In genomic region chr2:62460231-62460710, GRCm38 (mm10) we compare ENCODE assay signal across 11 mouse cellular contexts. TPM values are rescaled to one million over a fixed set of nuclear protein-coding genes. Genes with fewer than 3 reads are reported as not detected.
A peak's percentile ranks its signal among the peaks of the same experiment; 100 is the strongest.
DNase-seq lines count a peak whose midpoint lies in the region; ATAC-seq and TF ChIP-seq lines count a peak whose summit lies in the region.
"Had no signal": no experiment of that assay in that cellular context is flagged by ENCODE, and none has a peak within 500 bp of the region (broad histone marks: within the 10 kb centered on the region; RNA-seq: fewer than 3 reads in every experiment).

No protein-coding gene starts in this region.

- no peaks in the 10 kb centered on the region for H3K9me3 ChIP-seq in kidney, embryonic 15.5 days (replicated peaks)
- no peaks in the 10 kb centered on the region for H3K9me3 ChIP-seq in kidney, embryonic 16.5 days (ENCODE audit: low read length)
- H3K9me3 ChIP-seq in stomach, embryonic 16.5 days (replicated peaks; ENCODE audit: control insufficient read depth, low read length) = no peaks in the 10 kb centered on the region
- no peaks in the 10 kb centered on the region for H3K9me3 ChIP-seq in stomach, postnatal 0 days (ENCODE audit: control insufficient read depth, low read length)
- no peaks in the 10 kb centered on the region for H3K9me3 ChIP-seq in intestine, embryonic 16.5 days (ENCODE audit: control insufficient read depth, low read length)
- H3K9me3 ChIP-seq: midbrain, embryonic 13.5 days had no signal

- H3K27me3 ChIP-seq in kidney, embryonic 15.5 days = 0 out of 2 replicates have a peak, but pooled peaks cover 5% of the 10 kb centered on the region
- H3K27me3 ChIP-seq in kidney, embryonic 16.5 days (ENCODE audit: insufficient read depth, low read length) = no peaks in the 10 kb centered on the region
- no peaks in the 10 kb centered on the region; the same call in 1 of the 2 replicates for H3K27me3 ChIP-seq in stomach, embryonic 16.5 days (ENCODE audit: control insufficient read depth, insufficient read depth, low read length)
- H3K27me3 ChIP-seq in stomach, postnatal 0 days (ENCODE audit: control insufficient read depth, insufficient read depth, low read length) = no peaks in the 10 kb centered on the region
- 0 out of 2 replicates have a peak, but pooled peaks cover 3% of the 10 kb centered on the region for H3K27me3 ChIP-seq in intestine, embryonic 16.5 days (replicated peaks; ENCODE audit: control insufficient read depth, insufficient read depth, low read length)
- H3K27me3 ChIP-seq: midbrain, embryonic 13.5 days had no signal

- DNase-seq in stomach, postnatal 0 days (ENCODE audit: low spot score) = no peak
- peak; percentile 47 for DNase-seq in telencephalon, adult 2 months (ENCODE audit: low read depth, low spot score)
- no peak for DNase-seq in urinary bladder, postnatal 10 days (ENCODE audit: low spot score)
- no peak for DNase-seq in thymus, postnatal 36 days
- DNase-seq: cerebellum, adult 9-10 months had no signal

- no peak for TF ChIP-seq EP300 in stomach, postnatal 0 days (optimal IDR thresholded peaks at IDR 0.05)

- H3K27ac ChIP-seq in kidney, embryonic 15.5 days = no peak overlapping the region
- no peak overlapping the region for H3K27ac ChIP-seq in kidney, embryonic 16.5 days (ENCODE audit: low read length)
- H3K27ac ChIP-seq in stomach, embryonic 16.5 days (ENCODE audit: low read length) = no peak overlapping the region
- H3K27ac ChIP-seq in stomach, postnatal 0 days (replicated peaks) = no peak overlapping the region
- peak overlapping the region; percentile 32; the same call in 1 of the 2 replicates for H3K27ac ChIP-seq in intestine, embryonic 16.5 days (ENCODE audit: low read length)
- H3K27ac ChIP-seq: midbrain, embryonic 13.5 days had no signal

- H3K36me3 ChIP-seq in kidney, embryonic 15.5 days = no peaks in the 10 kb centered on the region
- no peaks in the 10 kb centered on the region for H3K36me3 ChIP-seq in kidney, embryonic 16.5 days (ENCODE audit: insufficient read depth, low read length)
- no peaks in the 10 kb centered on the region for H3K36me3 ChIP-seq in stomach, embryonic 16.5 days (ENCODE audit: control insufficient read depth, insufficient read depth, low read length)
- H3K36me3 ChIP-seq in stomach, postnatal 0 days (ENCODE audit: control insufficient read depth, insufficient read depth, low read length) = no peaks in the 10 kb centered on the region
- H3K36me3 ChIP-seq in intestine, embryonic 16.5 days (ENCODE audit: control insufficient read depth, insufficient read depth, low read length) = no peaks in the 10 kb centered on the region
- H3K36me3 ChIP-seq: midbrain, embryonic 13.5 days had no signal

- 0 out of 2 replicates have a peak, but pooled peaks have one; percentile 33 for ATAC-seq in kidney, embryonic 15.5 days (replicated peaks; ENCODE audit: low FRiP score)
- ATAC-seq in kidney, embryonic 16.5 days (ENCODE audit: low FRiP score, low TSS enrichment) = no peak; the same call in 1 of the 2 replicates
- ATAC-seq in stomach, embryonic 16.5 days (ENCODE audit: insufficient read depth, low FRiP score) = no peak
- ATAC-seq in stomach, postnatal 0 days (ENCODE audit: low FRiP score, low TSS enrichment) = no peak
- ATAC-seq in intestine, embryonic 16.5 days = peak; percentile 60; the same call in 1 of the 2 replicates
- ATAC-seq: midbrain, embryonic 13.5 days had no signal

- 41% methylated on average over 7 of the region's 7 CpGs for WGBS in kidney, embryonic 15.5 days
- WGBS in kidney, embryonic 16.5 days = 42% methylated on average over 7 of the region's 7 CpGs
- 44% methylated on average over 7 of the region's 7 CpGs for WGBS in stomach, embryonic 16.5 days
- 61% methylated on average over 7 of the region's 7 CpGs for whole genome bisulfite sequencing in stomach, postnatal 0 days
- WGBS in intestine, embryonic 16.5 days = 54% methylated on average over 7 of the region's 7 CpGs

- TF ChIP-seq CTCF in stomach, postnatal 0 days (IDR thresholded peaks at IDR 0.05; ENCODE audit: low read depth) = no peak

- H3K4me2 ChIP-seq in kidney, embryonic 15.5 days = no peak overlapping the region
- no peak overlapping the region for H3K4me2 ChIP-seq in kidney, embryonic 16.5 days (replicated peaks; ENCODE audit: low read depth, low read length)
- H3K4me2 ChIP-seq in stomach, embryonic 16.5 days (ENCODE audit: low read depth, low read length) = 0 out of 2 replicates have a peak overlapping the region, but pooled peaks have one; percentile 6
- no peak overlapping the region for H3K4me2 ChIP-seq in stomach, postnatal 0 days (replicated peaks; ENCODE audit: low read depth)
- no peak overlapping the region for H3K4me2 ChIP-seq in intestine, embryonic 16.5 days (ENCODE audit: low read depth, low read length)
- H3K4me2 ChIP-seq: midbrain, embryonic 13.5 days had no signal

- no peak overlapping the region for H3K4me3 ChIP-seq in kidney, embryonic 15.5 days (replicated peaks)
- H3K4me3 ChIP-seq in kidney, embryonic 16.5 days (ENCODE audit: low read length) = no peak overlapping the region
- H3K4me3 ChIP-seq in stomach, embryonic 16.5 days (replicated peaks; ENCODE audit: low read length) = no peak overlapping the region
- no peak overlapping the region for H3K4me3 ChIP-seq in stomach, postnatal 0 days (ENCODE audit: low read depth, low read length)
- H3K4me3 ChIP-seq in intestine, embryonic 16.5 days (ENCODE audit: low read length) = no peak overlapping the region
- H3K4me3 ChIP-seq: midbrain, embryonic 13.5 days had no signal

- H3K9ac ChIP-seq in kidney, embryonic 15.5 days = no peak overlapping the region
- H3K9ac ChIP-seq in kidney, embryonic 16.5 days (replicated peaks; ENCODE audit: low read length) = no peak overlapping the region
- no peak overlapping the region for H3K9ac ChIP-seq in stomach, embryonic 16.5 days (ENCODE audit: low read length)
- H3K9ac ChIP-seq in stomach, postnatal 0 days (ENCODE audit: low read length) = no peak overlapping the region
- no peak overlapping the region for H3K9ac ChIP-seq in intestine, embryonic 16.5 days (ENCODE audit: low read depth, low read length)
- H3K9ac ChIP-seq: midbrain, embryonic 13.5 days had no signal

- H3K4me1 ChIP-seq in kidney, embryonic 15.5 days = peaks cover 17% of the 10 kb centered on the region; the same call in 1 of the 2 replicates
- H3K4me1 ChIP-seq in kidney, embryonic 16.5 days (ENCODE audit: insufficient read depth, low read length) = 0 out of 2 replicates have a peak, but pooled peaks cover 5% of the 10 kb centered on the region
- H3K4me1 ChIP-seq in stomach, embryonic 16.5 days (ENCODE audit: control insufficient read depth, insufficient read depth, low read length) = no peaks in the 10 kb centered on the region
- H3K4me1 ChIP-seq in stomach, postnatal 0 days (replicated peaks; ENCODE audit: control insufficient read depth, insufficient read depth) = no peaks in the 10 kb centered on the region
- H3K4me1 ChIP-seq in intestine, embryonic 16.5 days (ENCODE audit: control insufficient read depth, insufficient read depth, low read length) = no peaks in the 10 kb centered on the region
- H3K4me1 ChIP-seq: midbrain, embryonic 13.5 days had no signal

RNA-seq across cellular contexts. Expression of gene Gcg, which starts 23.2 kb away (rescaled TPM):
- 0.14 and 1.0 TPM in 2 replicates for polyA plus RNA-seq in kidney, embryonic 15.5 days (2015; fragmentation: Nextera tagmentation; extraction: Ambion mirVana)
- polyA plus RNA-seq in kidney, embryonic 16.5 days (2015; fragmentation: Nextera tagmentation; extraction: Ambion mirVana) = not detected in 2 replicates
- 50.2 and 54.8 TPM in 2 replicates for polyA plus RNA-seq in stomach, embryonic 16.5 days (2015; fragmentation: Nextera tagmentation; extraction: Ambion mirVana)
- polyA plus RNA-seq in stomach, postnatal 0 days (2015; fragmentation: Nextera tagmentation; extraction: Ambion mirVana) = 11.8 and 12.5 TPM in 2 replicates
- polyA plus RNA-seq in intestine, embryonic 16.5 days (2015; fragmentation: Nextera tagmentation; extraction: Ambion mirVana) = 66.9 and 85.5 TPM in 2 replicates
- polyA plus RNA-seq: hindbrain, embryonic 11.5 days had no signal

RNA-seq across cellular contexts. Expression of gene Dpp4, which starts 48.2 kb away (rescaled TPM):
- polyA plus RNA-seq in kidney, embryonic 15.5 days (2015; fragmentation: Nextera tagmentation; extraction: Ambion mirVana) = 76.8 and 82.9 TPM in 2 replicates
- polyA plus RNA-seq in kidney, embryonic 16.5 days (2015; fragmentation: Nextera tagmentation; extraction: Ambion mirVana) = 118 and 125 TPM in 2 replicates
- polyA plus RNA-seq in stomach, embryonic 16.5 days (2015; fragmentation: Nextera tagmentation; extraction: Ambion mirVana) = 18.5 and 18.9 TPM in 2 replicates
- polyA plus RNA-seq in stomach, postnatal 0 days (2015; fragmentation: Nextera tagmentation; extraction: Ambion mirVana) = 4.6 and 4.8 TPM in 2 replicates
- polyA plus RNA-seq in intestine, embryonic 16.5 days (2015; fragmentation: Nextera tagmentation; extraction: Ambion mirVana) = 85.0 and 104 TPM in 2 replicates

Comparison
In these comparisons a context has a peak if more than half of its experiments do, and no peak if none do; other contexts are left out.
1. ATAC-seq: peak in kidney, embryonic 15.5 days (single experiment) and intestine, embryonic 16.5 days (single experiment); none in kidney, embryonic 16.5 days (single experiment), stomach, embryonic 16.5 days (single experiment) and stomach, postnatal 0 days (single experiment).